Mouse (Mus musculus) bone marrow macrophage, adult 2 months (primary cell): ENCODE results near the gene Fam227a.

Experiments used
- CTCF ChIP-seq: IDR thresholded peaks from 2 replicates; pipeline ENCODE4 v1.5.1; 2012; ENCODE audit warnings: low read depth, mild to moderate bottlenecking, low read length, moderate library complexity
- POLR2A ChIP-seq: IDR thresholded peaks from 2 replicates; pipeline ENCODE4 v1.6.1; 2012; ENCODE audit warnings: mild to moderate bottlenecking, low read depth, low read length, borderline replicate concordance

DNA sequence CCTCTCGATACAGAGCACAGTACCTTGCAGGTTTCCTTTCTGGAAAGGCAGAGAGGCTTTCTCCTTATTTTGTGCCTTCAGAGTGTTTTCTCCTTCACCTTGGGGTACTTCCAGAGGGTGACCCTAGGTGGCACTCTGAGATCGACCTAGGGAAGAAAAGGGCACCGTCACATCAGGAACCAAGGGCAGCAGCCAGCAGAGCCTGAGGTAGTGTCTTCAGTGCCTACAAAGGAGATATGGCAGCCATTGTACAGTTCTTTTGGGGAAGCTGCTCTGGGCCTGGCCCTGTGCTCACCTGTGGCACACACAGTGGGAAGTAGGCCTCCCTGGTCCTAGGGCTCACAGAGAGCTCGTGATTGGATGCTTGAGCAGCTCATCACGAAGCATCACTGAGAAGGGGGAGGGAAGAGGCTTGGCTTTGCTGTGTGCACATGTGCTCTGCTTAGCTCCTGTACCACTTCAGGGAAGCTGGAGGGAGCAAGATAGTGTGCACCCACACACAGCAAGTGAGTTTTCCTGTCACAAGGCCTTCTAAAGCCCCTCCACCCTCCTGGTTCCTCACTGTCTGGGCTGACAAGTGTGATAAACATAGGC, 49.6 kb upstream of the Fam227a start:
- TF ChIP-seq CTCF: no peak
- TF ChIP-seq POLR2A: no peak
